Mouse (Mus musculus) urinary bladder, postnatal 10 days (tissue): ENCODE measurements around the gene Dusp15.

Source experiments
- DNase-seq: peaks from one replicate; pipeline ENCODE4 v3.0.0; 2022; ENCODE audit warnings: low spot score

The Dusp15 gene

GRCm38 (mm10) chr2:152951065-152951849, at the start of gene Dusp15:
TSS of gene Dusp15 (minus strand) at chr2:152951698.
- no peak for DNase-seq

- no peak for DNase-seq
Observed at GRCm38 (mm10) chr2:152997046-152997445, 45.5 kb upstream of the Dusp15 start.

- no peak for DNase-seq
Observed at GRCm38 (mm10) chr2:152991529-152991928, 40.0 kb upstream of the Dusp15 start.

GRCm38 (mm10) chr2:152985582-152985981, 34.1 kb upstream of the Dusp15 start:
- DNase-seq = no peak

- DNase-seq = no peak
Observed at GRCm38 (mm10) chr2:152976991-152977390, 25.5 kb upstream of the Dusp15 start.

- no peak for DNase-seq
Observed at GRCm38 (mm10) chr2:152965555-152965954, 14.1 kb upstream of the Dusp15 start.

- no peak for DNase-seq
Observed at GRCm38 (mm10) chr2:152962091-152962793, 10.7 kb upstream of the Dusp15 start, which contains the start of gene Ttll9. TSS of gene Ttll9 (plus strand) at chr2:152962485.

- DNase-seq = no peak
Observed at GRCm38 (mm10) chr2:152958116-152958515, 6.6 kb upstream of the Dusp15 start.

GRCm38 (mm10) chr2:152951850-152952720, 587 bp upstream of the Dusp15 start:
- no peak for DNase-seq

GRCm38 (mm10) chr2:152950358-152951064, 987 bp downstream of the Dusp15 start:
- DNase-seq = no peak

GRCm38 (mm10) chr2:152948438-152949020, 3.0 kb downstream of the Dusp15 start:
- DNase-seq = no peak

- DNase-seq = no peak
Observed at GRCm38 (mm10) chr2:152947098-152947497, 4.4 kb downstream of the Dusp15 start.

GRCm38 (mm10) chr2:152944013-152944412, 7.5 kb downstream of the Dusp15 start:
- no peak for DNase-seq

- no peak for DNase-seq
Observed at GRCm38 (mm10) chr2:152943568-152943967, 7.9 kb downstream of the Dusp15 start.

- no peak for DNase-seq
Observed at GRCm38 (mm10) chr2:152942898-152943515, 8.5 kb downstream of the Dusp15 start.

- DNase-seq = no peak
Observed at GRCm38 (mm10) chr2:152941776-152942175, 9.7 kb downstream of the Dusp15 start.

- no peak for DNase-seq
Observed at GRCm38 (mm10) chr2:152941106-152941505, 10.4 kb downstream of the Dusp15 start.

GRCm38 (mm10) chr2:152939846-152940245, 11.7 kb downstream of the Dusp15 start:
- no peak for DNase-seq

GRCm38 (mm10) chr2:152933614-152934013, 17.9 kb downstream of the Dusp15 start:
- no peak for DNase-seq

- no peak for DNase-seq
Observed at GRCm38 (mm10) chr2:152933048-152933447, 18.4 kb downstream of the Dusp15 start, which contains the start of gene Foxs1. TSS of gene Foxs1 (minus strand) at chr2:152933208.
